Mouse (Mus musculus) ES-E14 (cell line): ENCODE measurements around the gene Ctnnd2.

Experiments
- CHD2 ChIP-seq: IDR thresholded peaks from 2 replicates; pipeline ENCODE4 v1.6.1; 2014; ENCODE audit warnings: mild to moderate bottlenecking, low read depth, low read length, inconsistent platforms
- HCFC1 ChIP-seq: IDR thresholded peaks from 2 replicates; pipeline ENCODE4 v1.6.1; 2012; ENCODE audit warnings: low read length, inconsistent platforms, borderline replicate concordance; ENCODE audit not compliant: insufficient read depth

DNA sequence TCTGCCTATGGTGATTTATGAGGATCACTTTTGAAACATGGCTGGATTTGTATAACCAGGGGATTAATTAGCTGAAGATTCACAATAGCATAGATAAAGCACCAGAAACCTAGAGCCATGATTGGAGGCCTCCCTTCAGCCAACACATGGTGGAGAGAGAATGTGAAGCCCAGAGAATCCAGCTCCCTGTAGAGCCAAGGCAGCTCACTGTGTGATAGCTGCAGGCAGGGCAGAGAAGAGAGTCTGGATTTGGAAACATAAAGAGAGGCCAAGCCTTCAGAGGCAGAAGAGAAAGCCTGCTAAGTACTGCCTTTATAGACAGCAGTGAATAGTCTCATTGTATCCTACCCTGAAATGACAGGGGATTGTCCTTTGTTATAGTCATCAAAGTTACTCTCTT is 340.7 kb downstream of the Ctnnd2 start:
- no peak for TF ChIP-seq CHD2
- no peak for TF ChIP-seq HCFC1
